Mouse (Mus musculus): ENCODE measurements around the gene Tor1aip1. TPM values are rescaled to one million over a fixed set of nuclear protein-coding genes. Genes with fewer than 3 reads are reported as not detected.
"Not testable (repeated sequence)": the region's sequence is repeated elsewhere in the genome, so short reads cannot be mapped to it uniquely, and the experiment has no call there.

Gene Tor1aip1
- polyA plus RNA-seq, 1 experiment = 17.5 TPM

DNA sequence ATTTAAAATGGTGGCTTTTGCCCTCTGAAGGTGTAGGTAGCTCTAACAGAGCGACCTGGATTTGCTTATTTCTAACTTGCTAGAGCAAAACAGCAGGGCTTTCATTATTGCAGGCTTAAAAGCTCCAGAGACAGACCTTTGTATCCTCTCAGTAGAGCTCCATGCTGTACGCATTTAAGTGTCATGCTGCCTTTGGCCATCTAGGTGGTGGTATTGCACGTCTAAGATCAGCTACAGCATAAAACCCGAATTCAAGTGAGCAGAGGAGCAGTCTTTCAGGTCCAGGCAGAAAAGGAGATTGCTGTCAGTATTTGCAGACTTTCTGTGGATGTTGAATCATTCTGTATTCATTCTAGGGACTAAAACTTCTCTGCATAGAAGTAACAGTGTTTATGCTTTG lies 6.7 kb upstream of the Tor1aip1 start:
- Histone ChIP-seq H3K27ac (ENCODE audit: insufficient read depth, low read length) (no peak overlapping the region), H3K36me3 (ENCODE audit: control insufficient read depth, insufficient read depth, low read length) (peaks cover 4% of the 10 kb centered on the region), H3K4me1 (ENCODE audit: control insufficient read depth, insufficient read depth, insufficient read length) (no peaks in the 10 kb centered on the region), H3K4me3 (ENCODE audit: extremely low read depth, insufficient read depth, insufficient read length) (no peak overlapping the region), H3K27me3 (ENCODE audit: control insufficient read depth, insufficient read depth, low read length) (no peaks in the 10 kb centered on the region)
- 17% methylated on average over 4 of the region's 4 CpGs for WGBS
- peak; percentile 46 to 50 for DNase-seq (ENCODE audit: low read depth in 1 of 2, low spot score in 2 of 2)
- TF ChIP-seq POLR2A (IDR thresholded peaks at IDR 0.05; ENCODE audit: low read depth, low read length) (no peak), CTCF (IDR thresholded peaks at IDR 0.05; ENCODE audit: extremely low read depth, insufficient read depth, insufficient read length, insufficient replicate concordance) (peak; percentile 22; the same call in 1 of the 2 replicates)

DNA sequence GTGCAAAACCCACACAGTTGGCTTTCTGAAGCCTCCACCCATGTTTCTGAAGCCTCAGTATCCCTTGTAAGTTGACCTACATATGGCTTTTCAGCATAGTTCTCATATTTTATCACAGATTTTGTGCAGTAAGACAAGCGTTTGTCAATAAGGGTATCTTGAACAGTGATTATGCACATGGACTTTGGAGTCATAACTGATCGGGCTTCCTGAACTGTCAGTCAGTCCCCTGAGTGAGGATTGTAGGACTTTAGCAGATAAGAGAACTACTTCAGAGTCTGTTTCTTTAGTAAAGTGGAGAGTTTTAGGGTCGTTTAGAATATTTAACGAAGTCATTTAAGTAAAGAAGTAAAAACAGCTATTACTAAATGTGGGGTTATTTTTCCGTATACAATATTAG lies 6.2 kb upstream of the Tor1aip1 start:
- H3K4me1 ChIP-seq (ENCODE audit: control insufficient read depth, insufficient read depth, insufficient read length) = no peaks in the 10 kb centered on the region
- peaks cover 2% of the 10 kb centered on the region for H3K36me3 ChIP-seq (ENCODE audit: control insufficient read depth, insufficient read depth, low read length)
- H3K4me3 ChIP-seq (ENCODE audit: extremely low read depth, insufficient read depth, insufficient read length) = no peak overlapping the region
- no peak for DNase-seq (ENCODE audit: low read depth in 1 of 2, low spot score in 2 of 2)
- 81% methylated on average over 5 of the region's 5 CpGs for WGBS
- H3K27ac ChIP-seq (ENCODE audit: insufficient read depth, low read length) = no peak overlapping the region
- H3K27me3 ChIP-seq (ENCODE audit: control insufficient read depth, insufficient read depth, low read length) = no peaks in the 10 kb centered on the region
- TF ChIP-seq CTCF (IDR thresholded peaks at IDR 0.05; ENCODE audit: extremely low read depth, insufficient read depth, insufficient read length, insufficient replicate concordance) (no peak), POLR2A (IDR thresholded peaks at IDR 0.05; ENCODE audit: low read depth, low read length) (no peak)

DNA sequence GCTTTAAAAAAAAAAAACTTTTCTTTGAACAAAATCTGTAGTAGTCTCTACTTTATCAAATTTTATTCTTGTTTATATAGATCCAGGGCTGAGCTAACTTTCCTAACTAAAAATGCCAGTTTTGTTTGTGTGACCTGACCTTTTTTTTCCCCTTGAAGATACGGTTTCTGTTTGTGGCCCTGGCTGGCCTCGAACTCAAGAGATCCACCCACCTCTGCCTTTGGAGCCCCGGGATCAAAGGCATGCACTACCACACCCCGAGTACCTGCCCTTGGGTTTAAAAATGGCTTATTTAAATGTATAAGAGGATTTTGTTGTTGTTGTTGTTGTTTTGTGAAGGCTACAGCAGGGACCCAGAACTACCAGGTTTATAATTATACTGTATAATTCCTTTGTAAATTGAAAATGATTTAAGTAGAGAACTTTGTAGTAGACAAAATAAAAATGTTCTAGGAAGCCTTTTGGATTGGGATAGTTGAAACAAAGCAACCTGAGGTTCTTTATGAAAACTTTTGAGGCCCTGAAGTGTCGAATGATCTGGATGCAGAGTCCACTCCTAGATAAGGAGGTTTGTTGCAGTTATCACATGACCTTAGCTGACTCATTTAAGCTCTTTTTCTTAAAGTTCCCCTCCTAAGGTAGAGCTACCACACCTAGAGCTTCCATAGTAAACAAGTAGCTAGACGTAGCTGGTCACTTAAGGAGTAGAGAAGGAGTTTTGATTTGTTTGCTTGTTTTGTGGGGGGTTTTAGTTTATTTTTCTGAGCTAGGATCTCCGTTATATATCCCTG lies 5.4 kb upstream of the Tor1aip1 start:
- 36% methylated on average over 7 of the region's 7 CpGs for WGBS
- Histone ChIP-seq H3K27me3 (ENCODE audit: control insufficient read depth, insufficient read depth, low read length) (no peaks in the 10 kb centered on the region), H3K4me1 (ENCODE audit: control insufficient read depth, insufficient read depth, insufficient read length) (no peaks in the 10 kb centered on the region), H3K27ac (ENCODE audit: insufficient read depth, low read length) (no peak overlapping the region), H3K4me3 (ENCODE audit: extremely low read depth, insufficient read depth, insufficient read length) (no peak overlapping the region), H3K36me3 (ENCODE audit: control insufficient read depth, insufficient read depth, low read length) (peaks cover 2% of the 10 kb centered on the region; the same call in 1 of the 2 replicates)
- no peak for DNase-seq (ENCODE audit: low read depth in 1 of 2, low spot score in 2 of 2)
- TF ChIP-seq POLR2A (IDR thresholded peaks at IDR 0.05; ENCODE audit: low read depth, low read length) (no peak), CTCF (IDR thresholded peaks at IDR 0.05; ENCODE audit: extremely low read depth, insufficient read depth, insufficient read length, insufficient replicate concordance) (no peak)

DNA sequence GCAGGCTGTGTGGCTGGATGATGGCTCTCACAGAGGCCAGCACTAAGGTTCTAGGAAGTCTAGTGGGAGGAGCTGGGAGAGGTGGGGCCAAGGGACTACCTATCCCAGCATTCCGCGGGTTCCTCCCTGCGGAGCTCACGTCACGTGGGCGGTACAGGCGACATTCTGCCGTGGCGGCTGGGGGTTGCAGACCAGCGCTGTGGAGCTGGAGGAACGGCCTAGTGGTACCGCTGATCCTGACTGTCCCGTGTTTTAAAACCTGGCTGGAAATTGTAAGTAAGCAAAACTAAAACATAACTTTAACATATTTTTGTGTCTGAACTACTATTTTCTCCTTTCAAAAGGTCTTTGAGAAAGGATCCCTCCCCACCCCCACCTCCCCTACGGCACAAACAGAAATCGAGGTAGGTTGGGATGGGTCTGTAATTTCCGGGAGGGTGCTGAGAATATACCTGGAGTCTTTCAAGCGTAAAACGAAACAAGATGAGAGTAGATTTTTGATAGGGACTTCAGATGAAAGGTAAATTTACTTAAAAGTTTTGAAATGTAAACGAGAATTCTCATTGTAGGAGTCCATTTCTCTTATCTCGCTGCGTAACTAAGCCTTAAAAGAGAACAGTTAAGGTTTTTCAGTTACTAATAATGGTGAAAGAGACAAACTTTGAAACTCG lies 4.6 kb upstream of the Tor1aip1 start:
- 1% methylated on average over 22 of the region's 22 CpGs for WGBS
- H3K36me3 ChIP-seq (ENCODE audit: control insufficient read depth, insufficient read depth, low read length) = peaks cover 2% of the 10 kb centered on the region; the same call in 1 of the 2 replicates
- peak; percentile 75 to 89 for DNase-seq (ENCODE audit: low read depth in 1 of 2, low spot score in 2 of 2)
- no peak for TF ChIP-seq CTCF (IDR thresholded peaks at IDR 0.05; ENCODE audit: extremely low read depth, insufficient read depth, insufficient read length, insufficient replicate concordance)
- peak; percentile 88; the same call in 1 of the 2 replicates for TF ChIP-seq POLR2A (IDR thresholded peaks at IDR 0.05; ENCODE audit: low read depth, low read length)
- peak overlapping the region; percentile 59 for H3K4me3 ChIP-seq (ENCODE audit: extremely low read depth, insufficient read depth, insufficient read length)
- no peaks in the 10 kb centered on the region for H3K27me3 ChIP-seq (ENCODE audit: control insufficient read depth, insufficient read depth, low read length)
- peak overlapping the region; percentile 12 for H3K27ac ChIP-seq (ENCODE audit: insufficient read depth, low read length)
- H3K4me1 ChIP-seq (ENCODE audit: control insufficient read depth, insufficient read depth, insufficient read length) = no peaks in the 10 kb centered on the region

DNA sequence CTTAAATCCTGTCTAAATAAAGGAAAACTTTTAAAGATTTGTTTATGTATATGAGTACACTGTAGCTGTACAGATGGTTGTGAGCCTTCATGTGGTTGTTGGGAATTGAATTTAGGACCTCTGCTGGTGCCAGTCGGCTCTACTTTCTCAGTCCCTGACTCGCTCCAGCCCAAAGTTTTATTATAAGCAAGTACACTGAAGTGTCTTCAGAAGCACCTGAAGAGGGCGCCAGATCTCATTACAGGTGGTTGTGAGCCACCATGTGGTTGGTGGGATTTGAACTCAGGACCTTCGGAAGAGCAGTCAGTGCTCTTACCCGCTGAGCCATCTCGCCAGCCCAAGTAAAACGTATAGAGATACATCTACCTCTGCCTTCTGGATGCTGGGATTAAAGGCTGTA lies 3.7 kb upstream of the Tor1aip1 start:
- DNase-seq (ENCODE audit: low read depth in 1 of 2, low spot score in 2 of 2) = peak in 1 of 2 experiments; percentile 6
- not testable (repeated sequence) for H3K36me3 ChIP-seq (ENCODE audit: control insufficient read depth, insufficient read depth, low read length); H3K27me3 ChIP-seq (ENCODE audit: control insufficient read depth, insufficient read depth, low read length); H3K27ac ChIP-seq (ENCODE audit: insufficient read depth, low read length); H3K4me3 ChIP-seq (ENCODE audit: extremely low read depth, insufficient read depth, insufficient read length); H3K4me1 ChIP-seq (ENCODE audit: control insufficient read depth, insufficient read depth, insufficient read length)
- 79% methylated on average over 7 of the region's 7 CpGs for WGBS

DNA sequence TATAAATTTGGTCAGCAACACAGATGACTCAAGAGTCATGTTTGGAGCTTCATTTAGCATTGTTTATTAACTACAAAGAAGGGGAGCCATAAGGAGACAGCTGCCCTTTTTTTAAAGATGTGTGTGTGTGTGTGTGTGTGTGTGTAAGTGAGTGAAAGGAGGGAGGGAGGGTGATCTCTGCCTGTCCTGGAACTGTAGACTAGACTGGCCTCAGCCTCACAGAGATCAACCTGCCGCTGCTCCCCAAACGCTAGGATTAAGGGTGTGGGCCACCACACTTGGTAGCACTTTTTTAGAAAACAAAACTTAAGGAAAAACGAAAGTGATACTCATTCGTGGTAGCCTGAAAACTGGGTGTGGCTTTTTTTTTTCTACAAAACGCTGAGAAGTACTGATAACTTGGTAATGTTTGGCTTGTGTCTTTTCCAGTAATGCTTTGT lies 884 bp upstream of the Tor1aip1 start:
- peak; percentile 14 to 48 for DNase-seq (ENCODE audit: low read depth in 1 of 2, low spot score in 2 of 2)
- 1% methylated on average over 5 of the region's 5 CpGs for WGBS

More for the DNA sequence above, 884 bp upstream of the Tor1aip1 start:
- Histone ChIP-seq H3K4me3 (ENCODE audit: extremely low read depth, insufficient read depth, insufficient read length) (peak overlapping the region; percentile 58), H3K36me3 (ENCODE audit: control insufficient read depth, insufficient read depth, low read length) (peaks cover 12% of the 10 kb centered on the region), H3K27ac (ENCODE audit: insufficient read depth, low read length) (peak overlapping the region; percentile 99), H3K4me1 (ENCODE audit: control insufficient read depth, insufficient read depth, insufficient read length) (peaks cover 3% of the 10 kb centered on the region; the same call in 1 of the 2 replicates), H3K27me3 (ENCODE audit: control insufficient read depth, insufficient read depth, low read length) (no peaks in the 10 kb centered on the region)
- TF ChIP-seq POLR2A (IDR thresholded peaks at IDR 0.05; ENCODE audit: low read depth, low read length) (peak; percentile 19), CTCF (IDR thresholded peaks at IDR 0.05; ENCODE audit: extremely low read depth, insufficient read depth, insufficient read length, insufficient replicate concordance) (no peak)

Measured in spleen, adult 2 months (tissue).